Mouse (Mus musculus) mouse trophoblast stem cell (cell line): ENCODE results near the gene Ercc1.

ENCODE experiments used
- in situ Hi-C, 2 experiments: fragments of 300-500 bp; cut with MseI, MboI; formaldehyde crosslinking; loops; 2 replicates in 1 of 2; 3 replicates in 1 of 2; pipeline ENCODE4 v1.15.1; 2025

Ercc1 gene

GRCm38 (mm10) chr7:19344237-19344847 lies at the start of gene Ercc1:
Gene Ercc1 (plus strand): TSS chr7:19344778.
- in situ Hi-C loops = loop anchor here (5.0 kb wide), 1 partner anchor 42 kb away; no protein-coding TSS in a partner anchor

GRCm38 (mm10) chr7:19295503-19296185 lies 48.9 kb upstream of the Ercc1 start:
- in situ Hi-C loops = no loop called here

GRCm38 (mm10) chr7:19297034-19297433 lies 47.5 kb upstream of the Ercc1 start:
- in situ Hi-C loops = no loop called here

- in situ Hi-C loops = no loop called here
These were observed 46.8 kb upstream of the Ercc1 start for GRCm38 (mm10) chr7:19297794-19298193.

- in situ Hi-C loops = no loop called here
These were observed 45.4 kb upstream of the Ercc1 start for GRCm38 (mm10) chr7:19299194-19299593.

GRCm38 (mm10) chr7:19300501-19301421 lies 43.8 kb upstream of the Ercc1 start:
- in situ Hi-C loops = loop anchor here (5.0 kb wide), 1 partner anchor 42 kb away; the partner anchor contains the start of gene Ercc1 (in 2 of the 2)

- in situ Hi-C loops = loop anchor here (5.0 kb wide), 1 partner anchor 41 kb away; the partner anchor contains the start of gene Ercc1 (in 2 of the 2)
These were observed 42.9 kb upstream of the Ercc1 start for GRCm38 (mm10) chr7:19301461-19302263.

GRCm38 (mm10) chr7:19302264-19303045 lies 42.1 kb upstream of the Ercc1 start:
- in situ Hi-C loops = loop anchor here (5.0 kb wide), 1 partner anchor 40 kb away; the partner anchor contains the start of gene Ercc1 (in 2 of the 2)

GRCm38 (mm10) chr7:19303046-19303305 lies 41.6 kb upstream of the Ercc1 start:
- in situ Hi-C loops = loop anchor here (5.0 kb wide), 1 partner anchor 39 kb away; the partner anchor contains the start of gene Ercc1 (in 2 of the 2)

- in situ Hi-C loops = loop anchor here (5.0 kb wide), 1 partner anchor 39 kb away; the partner anchor contains the start of gene Ercc1 (in 2 of the 2)
These were observed 40.8 kb upstream of the Ercc1 start for GRCm38 (mm10) chr7:19303770-19304169.

GRCm38 (mm10) chr7:19304501-19305412 lies 39.8 kb upstream of the Ercc1 start:
- in situ Hi-C loops = loop anchor here (5.0 kb wide), 1 partner anchor 38 kb away; the partner anchor contains the start of gene Ercc1 (in 2 of the 2)

- in situ Hi-C loops = no loop called here
These were observed 39.2 kb upstream of the Ercc1 start for GRCm38 (mm10) chr7:19305413-19305735.

GRCm38 (mm10) chr7:19305796-19306765 lies 38.5 kb upstream of the Ercc1 start:
- in situ Hi-C loops = no loop called here

GRCm38 (mm10) chr7:19306819-19307738 lies 37.5 kb upstream of the Ercc1 start:
- in situ Hi-C loops = no loop called here

- in situ Hi-C loops = no loop called here
These were observed 36.7 kb upstream of the Ercc1 start for GRCm38 (mm10) chr7:19307739-19308453.
